Mouse (Mus musculus): ENCODE data around the gene Trim15. TPM values are rescaled to one million over a fixed set of nuclear protein-coding genes. Genes with fewer than 3 reads are reported as not detected.

Trim15 gene
- polyA plus RNA-seq, 1 experiment from 2014 or later: 0.14 TPM

- Histone ChIP-seq H3K4me1 (replicated peaks; ENCODE audit: control insufficient read depth, insufficient read depth, low read length) (no peaks in the 10 kb centered on the region), H3K27ac (ENCODE audit: low read length) (no peak within 1 kb of the TSS), H3K36me3 (ENCODE audit: control insufficient read depth, insufficient read depth, low read length) (no peaks in the 10 kb centered on the region), H3K4me2 (ENCODE audit: low read depth, low read length) (no peak within 1 kb of the TSS), H3K4me3 (ENCODE audit: low read length) (no peak within 1 kb of the TSS), H3K9ac (ENCODE audit: low read length) (no peak within 1 kb of the TSS), H3K9me3 (ENCODE audit: control insufficient read depth, low read length) (no peaks in the 10 kb centered on the region), H3K27me3 (ENCODE audit: control insufficient read depth, insufficient read depth, low read depth, low read length) (no peaks in the 10 kb centered on the region)
- no peak for ATAC-seq (ENCODE audit: low read depth)
Measured at GRCm38 (mm10) chr17:36811871-36812270, 55.1 kb downstream of the Trim15 start, which contains the start of gene H2-M10.6. Gene H2-M10.6, plus strand, starts transcription at chr17:36812171.

Other genes starting within 250 kb of the Trim15 start
- not detected in 2 replicates for gene H2-M9, start 224.5 kb downstream of the Trim15 start, polyA plus RNA-seq (2015; fragmentation: Nextera tagmentation; extraction: Ambion mirVana)
- gene H2-M1, start 195.0 kb downstream of the Trim15 start, polyA plus RNA-seq (2015; fragmentation: Nextera tagmentation; extraction: Ambion mirVana): not detected in 2 replicates
- not detected in 2 replicates for gene H2-M10.5, start 94.3 kb downstream of the Trim15 start, polyA plus RNA-seq (2015; fragmentation: Nextera tagmentation; extraction: Ambion mirVana)
- not detected in 2 replicates for gene H2-M10.6, start 55.0 kb downstream of the Trim15 start, polyA plus RNA-seq (2015; fragmentation: Nextera tagmentation; extraction: Ambion mirVana)
- gene Trim26, start 30.1 kb downstream of the Trim15 start, polyA plus RNA-seq (2015; fragmentation: Nextera tagmentation; extraction: Ambion mirVana): 40.6 and 44.4 TPM in 2 replicates
- gene Trim10, start 2.4 kb upstream of the Trim15 start, polyA plus RNA-seq (2015; fragmentation: Nextera tagmentation; extraction: Ambion mirVana): 3.2 and 5.1 TPM in 2 replicates
- gene Trim40, start 22.9 kb upstream of the Trim15 start, polyA plus RNA-seq (2015; fragmentation: Nextera tagmentation; extraction: Ambion mirVana): not detected in 2 replicates
- 0.13 TPM in 1 of 2 replicates, not detected in the other for gene Trim31, start 30.9 kb upstream of the Trim15 start, polyA plus RNA-seq (2015; fragmentation: Nextera tagmentation; extraction: Ambion mirVana)
- 0.65 and 1.7 TPM in 2 replicates for gene Rnf39, start 75.7 kb upstream of the Trim15 start, polyA plus RNA-seq (2015; fragmentation: Nextera tagmentation; extraction: Ambion mirVana)
- gene Ppp1r11, start 84.5 kb upstream of the Trim15 start, polyA plus RNA-seq (2015; fragmentation: Nextera tagmentation; extraction: Ambion mirVana): 104 and 117 TPM in 2 replicates
- gene Znrd1, start 91.3 kb upstream of the Trim15 start, polyA plus RNA-seq (2015; fragmentation: Nextera tagmentation; extraction: Ambion mirVana): 93.7 and 96.4 TPM in 2 replicates
- gene Znrd1as, start 91.4 kb upstream of the Trim15 start, polyA plus RNA-seq (2015; fragmentation: Nextera tagmentation; extraction: Ambion mirVana): 7.2 and 7.7 TPM in 2 replicates
- not detected in 2 replicates for gene 2410137M14Rik, start 114.0 kb upstream of the Trim15 start, polyA plus RNA-seq (2015; fragmentation: Nextera tagmentation; extraction: Ambion mirVana)
- 0.33 and 0.38 TPM in 2 replicates for gene H2-M5, start 122.3 kb upstream of the Trim15 start, polyA plus RNA-seq (2015; fragmentation: Nextera tagmentation; extraction: Ambion mirVana)
- 70.1 and 73.4 TPM in 2 replicates for gene Zfp57, start 134.0 kb upstream of the Trim15 start, polyA plus RNA-seq (2015; fragmentation: Nextera tagmentation; extraction: Ambion mirVana)
- gene Mog, start 156.2 kb upstream of the Trim15 start, polyA plus RNA-seq (2015; fragmentation: Nextera tagmentation; extraction: Ambion mirVana): 0.11 TPM in 1 of 2 replicates, not detected in the other
- 5.6 and 7.3 TPM in 2 replicates for gene Gabbr1, start 178.8 kb upstream of the Trim15 start, polyA plus RNA-seq (2015; fragmentation: Nextera tagmentation; extraction: Ambion mirVana)
- not detected in 2 replicates for gene Olfr90, start 221.3 kb upstream of the Trim15 start, polyA plus RNA-seq (2015; fragmentation: Nextera tagmentation; extraction: Ambion mirVana)
- gene Olfr91, start 231.1 kb upstream of the Trim15 start, polyA plus RNA-seq (2015; fragmentation: Nextera tagmentation; extraction: Ambion mirVana): not detected in 2 replicates